Mouse (Mus musculus) liver, embryonic 15.5 days (tissue): ENCODE results near the gene Hspa14. TPM values are rescaled to one million over a fixed set of nuclear protein-coding genes. Genes with fewer than 3 reads are reported as not detected.

ENCODE experiments used
- ATAC-seq: fragments of 200-750 bp; cut with Nextera tagmentation; 2 replicates; pipeline ENCODE4 v1.8.0; 2017; ENCODE audit warnings: moderate number of reproducible peaks, mild to moderate bottlenecking, moderate library complexity; ENCODE audit not compliant: insufficient read depth
- H3K27ac ChIP-seq: fragments of 300-500 bp; sonication (generic); replicated peaks from 2 replicates; pipeline ENCODE4 v1.5.1; 2015; ENCODE audit warnings: mild to moderate bottlenecking, inconsistent platforms
- H3K27me3 ChIP-seq: fragments of 300-500 bp; sonication (generic); 2 replicates; pipeline ENCODE4 v1.6.1; 2015; ENCODE audit warnings: mild to moderate bottlenecking, inconsistent platforms
- H3K36me3 ChIP-seq: fragments of 300-500 bp; sonication (generic); replicated peaks from 2 replicates; pipeline ENCODE4 v1.6.1; 2015; ENCODE audit warnings: moderate library complexity, mild to moderate bottlenecking, inconsistent platforms
- H3K4me1 ChIP-seq: fragments of 300-500 bp; sonication (generic); replicated peaks from 2 replicates; pipeline ENCODE4 v1.6.1; 2015; ENCODE audit warnings: inconsistent platforms
- H3K4me2 ChIP-seq: fragments of 300-500 bp; sonication (generic); 2 replicates; pipeline ENCODE4 v1.6.1; 2015; ENCODE audit warnings: moderate library complexity, mild to moderate bottlenecking, inconsistent platforms
- H3K4me3 ChIP-seq: fragments of 300-500 bp; sonication (generic); replicated peaks from 2 replicates; pipeline ENCODE4 v1.5.1; 2015; ENCODE audit warnings: mild to moderate bottlenecking, inconsistent platforms
- H3K9ac ChIP-seq: fragments of 300-500 bp; sonication (generic); 2 replicates; pipeline ENCODE4 v1.6.1; 2015; ENCODE audit warnings: moderate library complexity, mild to moderate bottlenecking, inconsistent platforms
- H3K9me3 ChIP-seq: fragments of 300-500 bp; sonication (generic); replicated peaks from 2 replicates; pipeline ENCODE4 v1.6.1; 2016; ENCODE audit warnings: inconsistent platforms
- WGBS: fragments of 180-500 bp; shearing (Covaris S2); methylation state at CpG from one replicate; pipeline ENCODE4 v1.1.7; 2015; ENCODE audit warnings: mixed read lengths; ENCODE audit not compliant: insufficient replicate concordance; 5-methylcytosine and 5-hydroxymethylcytosine counted together
- polyA plus RNA-seq: library from polyadenylated mRNA; unstranded; fragments of >200 nt; fragmentation: Nextera tagmentation; extraction: Ambion mirVana; gene quantifications from 2 replicates; pipeline ENCODE4 v1.2.1, GENCODE M21; 2015

The Hspa14 gene
- polyA plus RNA-seq, 1 experiment from 2014 or later, result 66.0 TPM

- ATAC-seq, result no peak
- H3K4me3 ChIP-seq, result no peak overlapping the region
- no peak overlapping the region for H3K4me2 ChIP-seq
- H3K9me3 ChIP-seq, result no peaks in the 10 kb centered on the region
- WGBS, result 79% methylated on average over 3 of the region's 3 CpGs
- H3K9ac ChIP-seq, result no peak overlapping the region
- no peaks in the 10 kb centered on the region for H3K27me3 ChIP-seq
- H3K27ac ChIP-seq, result no peak overlapping the region
- peaks cover 54% of the 10 kb centered on the region for H3K36me3 ChIP-seq
- H3K4me1 ChIP-seq, result 0 out of 2 replicates have a peak, but pooled peaks cover 6% of the 10 kb centered on the region
Observed at GRCm38 (mm10) chr2:3489816-3490215, 22.8 kb downstream of the Hspa14 start.

- peak; percentile 57; the same call in 1 of the 2 replicates for ATAC-seq
- Histone ChIP-seq H3K4me1 (peaks cover 13% of the 10 kb centered on the region), H3K4me2 (peak overlapping the region; percentile 4; the same call in 1 of the 2 replicates), H3K4me3 (no peak overlapping the region), H3K9ac (no peak overlapping the region), H3K27me3 (no peaks in the 10 kb centered on the region), H3K36me3 (no peaks in the 10 kb centered on the region), H3K9me3 (no peaks in the 10 kb centered on the region), H3K27ac (no peak overlapping the region)
- 22% methylated on average over 3 of the region's 3 CpGs for WGBS
Observed at GRCm38 (mm10) chr2:3480239-3480638, 32.4 kb downstream of the Hspa14 start.

GRCm38 (mm10) chr2:3475746-3476251 lies 36.8 kb downstream of the Hspa14 start:
- peaks cover 25% of the 10 kb centered on the region for H3K4me1 ChIP-seq
- peaks cover 5% of the 10 kb centered on the region for H3K36me3 ChIP-seq
- peak overlapping the region; percentile 100 for H3K4me3 ChIP-seq
- WGBS, result 63% methylated on average over 3 of the region's 3 CpGs
- H3K27ac ChIP-seq, result peak overlapping the region; percentile 80
- H3K27me3 ChIP-seq, result no peaks in the 10 kb centered on the region
- H3K9ac ChIP-seq, result peak overlapping the region; percentile 94; the same call in 1 of the 2 replicates
- no peak for ATAC-seq
- peak overlapping the region; percentile 89 for H3K4me2 ChIP-seq
- H3K9me3 ChIP-seq, result no peaks in the 10 kb centered on the region

DNA sequence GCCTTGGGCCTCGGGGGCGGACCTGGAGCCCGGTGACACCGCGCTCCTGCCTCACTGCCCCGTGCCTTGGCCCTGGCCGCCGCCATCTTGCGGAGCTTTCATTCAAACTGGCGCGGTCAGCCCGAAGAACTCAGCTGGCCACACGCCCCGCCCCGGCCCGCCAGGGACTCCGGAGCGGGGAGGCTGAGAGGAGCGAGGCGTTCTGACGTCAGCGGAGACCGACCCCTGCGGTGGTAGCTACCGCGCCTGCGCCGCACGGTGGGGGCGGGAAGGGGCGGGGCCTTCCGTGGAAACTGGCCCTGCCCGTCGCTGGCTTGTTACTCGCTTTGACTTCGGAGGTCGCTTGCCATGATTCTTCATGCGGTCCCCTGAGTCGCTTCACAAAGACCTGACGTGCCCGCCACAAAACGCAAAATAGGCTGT lies 37.7 kb downstream of the Hspa14 start, which contains the start of gene Suv39h2:
Gene Suv39h2 (minus strand): TSS at position 171 of the 423 bp plus-strand sequence.
- Histone ChIP-seq H3K36me3 (peaks cover 12% of the 10 kb centered on the region), H3K27me3 (no peaks in the 10 kb centered on the region), H3K4me3 (peak within 1 kb of the TSS; percentile 100), H3K27ac (peak within 1 kb of the TSS; percentile 93), H3K9ac (peak within 1 kb of the TSS; percentile 94), H3K4me2 (peak within 1 kb of the TSS; percentile 89), H3K9me3 (no peaks in the 10 kb centered on the region), H3K4me1 (peaks cover 21% of the 10 kb centered on the region)
- ATAC-seq, result peak; percentile 97
- under 1% methylated on average over 42 of the region's 42 CpGs for WGBS

DNA sequence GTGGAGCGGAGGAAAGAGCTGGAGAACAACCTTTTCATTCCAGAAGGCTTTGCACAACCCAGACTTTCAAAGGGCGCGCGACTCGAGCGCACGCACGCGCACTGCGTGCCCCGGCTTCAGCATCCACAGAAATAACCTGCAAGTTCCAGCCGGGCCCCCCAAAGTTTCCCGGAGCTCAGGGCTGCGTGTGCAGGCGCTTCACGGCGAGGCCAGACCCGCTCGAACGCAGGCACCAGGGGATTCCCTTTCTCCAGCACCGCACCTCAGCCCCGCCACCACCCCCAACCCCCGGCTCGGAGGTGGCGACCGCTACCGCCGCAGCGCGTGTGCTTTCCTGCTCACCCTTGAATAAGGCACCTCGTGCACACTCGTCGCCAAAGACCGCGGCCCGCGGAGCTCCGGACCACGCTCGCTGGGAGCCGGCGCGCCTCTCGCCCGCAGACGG lies 38.2 kb downstream of the Hspa14 start:
- peak; percentile 66 for ATAC-seq
- Histone ChIP-seq H3K27ac (peak overlapping the region; percentile 93), H3K9me3 (no peaks in the 10 kb centered on the region), H3K9ac (peak overlapping the region; percentile 94), H3K4me1 (peaks cover 20% of the 10 kb centered on the region), H3K36me3 (peaks cover 17% of the 10 kb centered on the region), H3K4me2 (peak overlapping the region; percentile 89), H3K4me3 (peak overlapping the region; percentile 100), H3K27me3 (no peaks in the 10 kb centered on the region)
- WGBS, result under 1% methylated on average over 46 of the region's 46 CpGs

GRCm38 (mm10) chr2:3473891-3474290 lies 38.7 kb downstream of the Hspa14 start:
- peaks cover 21% of the 10 kb centered on the region for H3K36me3 ChIP-seq
- H3K9ac ChIP-seq, result peak overlapping the region; percentile 94
- peak overlapping the region; percentile 93 for H3K27ac ChIP-seq
- WGBS, result under 1% methylated on average over 12 of the region's 12 CpGs
- peak overlapping the region; percentile 100 for H3K4me3 ChIP-seq
- H3K4me2 ChIP-seq, result peak overlapping the region; percentile 89
- peaks cover 20% of the 10 kb centered on the region for H3K4me1 ChIP-seq
- H3K27me3 ChIP-seq, result no peaks in the 10 kb centered on the region
- no peaks in the 10 kb centered on the region for H3K9me3 ChIP-seq
- no peak for ATAC-seq

GRCm38 (mm10) chr2:3456590-3456989 lies 56.0 kb downstream of the Hspa14 start:
- H3K27me3 ChIP-seq, result no peaks in the 10 kb centered on the region
- WGBS, result 82% methylated on average over 4 of the region's 4 CpGs
- H3K4me3 ChIP-seq, result no peak overlapping the region
- H3K27ac ChIP-seq, result no peak overlapping the region
- H3K4me2 ChIP-seq, result no peak overlapping the region
- no peak for ATAC-seq
- H3K9me3 ChIP-seq, result no peaks in the 10 kb centered on the region
- H3K4me1 ChIP-seq, result no peaks in the 10 kb centered on the region
- no peak overlapping the region for H3K9ac ChIP-seq
- H3K36me3 ChIP-seq, result peaks cover 72% of the 10 kb centered on the region

- no peak for ATAC-seq
- Histone ChIP-seq H3K36me3 (peaks cover 69% of the 10 kb centered on the region), H3K4me2 (no peak overlapping the region), H3K27ac (no peak overlapping the region), H3K4me3 (no peak overlapping the region), H3K4me1 (no peaks in the 10 kb centered on the region), H3K9me3 (no peaks in the 10 kb centered on the region), H3K9ac (no peak overlapping the region), H3K27me3 (no peaks in the 10 kb centered on the region)
- WGBS, result 78% methylated on average over 3 of the region's 3 CpGs
Observed at GRCm38 (mm10) chr2:3453096-3453495, 59.5 kb downstream of the Hspa14 start.

DNA sequence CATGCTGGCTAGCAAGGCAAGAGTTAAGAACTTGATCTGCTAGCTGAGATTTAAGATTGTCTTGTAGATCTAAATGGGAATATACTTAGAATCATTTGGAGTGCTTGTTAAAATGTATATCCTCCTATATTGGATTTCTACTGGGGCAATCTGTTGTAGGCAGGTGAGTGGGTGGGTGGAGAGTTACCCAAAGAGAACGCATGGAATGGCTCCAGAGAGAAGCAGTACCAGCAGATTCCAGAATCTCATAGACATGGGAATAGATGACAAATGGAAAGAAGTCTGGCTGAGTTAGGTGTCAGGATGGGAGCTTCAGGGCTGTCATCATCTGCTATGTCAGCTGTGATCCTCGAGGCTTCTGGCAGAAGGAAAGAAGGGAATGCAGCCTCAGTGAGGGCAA lies 63.2 kb downstream of the Hspa14 start:
- Histone ChIP-seq H3K9me3 (no peaks in the 10 kb centered on the region), H3K4me1 (no peaks in the 10 kb centered on the region), H3K4me2 (no peak overlapping the region), H3K27ac (no peak overlapping the region), H3K27me3 (no peaks in the 10 kb centered on the region), H3K36me3 (peaks cover 54% of the 10 kb centered on the region), H3K9ac (no peak overlapping the region), H3K4me3 (no peak overlapping the region)
- WGBS, result 62% methylated on average over 2 of the region's 2 CpGs
- no peak for ATAC-seq

- Histone ChIP-seq H3K4me2 (no peak overlapping the region), H3K27ac (no peak overlapping the region), H3K36me3 (peaks cover 53% of the 10 kb centered on the region), H3K27me3 (no peaks in the 10 kb centered on the region), H3K9me3 (no peaks in the 10 kb centered on the region), H3K9ac (no peak overlapping the region), H3K4me3 (no peak overlapping the region), H3K4me1 (no peaks in the 10 kb centered on the region)
- no peak for ATAC-seq
- WGBS, result 72% methylated on average over 4 of the region's 4 CpGs
Observed at GRCm38 (mm10) chr2:3445984-3446383, 66.6 kb downstream of the Hspa14 start.

- no peak overlapping the region for H3K4me3 ChIP-seq
- peaks cover 48% of the 10 kb centered on the region for H3K36me3 ChIP-seq
Observed at GRCm38 (mm10) chr2:3444206-3444605, 68.4 kb downstream of the Hspa14 start.

More at GRCm38 (mm10) chr2:3444206-3444605, 68.4 kb downstream of the Hspa14 start:
- no peaks in the 10 kb centered on the region for H3K4me1 ChIP-seq
- 70% methylated on average over 7 of the region's 7 CpGs for WGBS
- no peaks in the 10 kb centered on the region for H3K27me3 ChIP-seq
- no peak overlapping the region for H3K4me2 ChIP-seq
- no peak overlapping the region for H3K9ac ChIP-seq
- ATAC-seq, result no peak
- no peaks in the 10 kb centered on the region for H3K9me3 ChIP-seq
- H3K27ac ChIP-seq, result no peak overlapping the region
